In the genomic region with DNA sequence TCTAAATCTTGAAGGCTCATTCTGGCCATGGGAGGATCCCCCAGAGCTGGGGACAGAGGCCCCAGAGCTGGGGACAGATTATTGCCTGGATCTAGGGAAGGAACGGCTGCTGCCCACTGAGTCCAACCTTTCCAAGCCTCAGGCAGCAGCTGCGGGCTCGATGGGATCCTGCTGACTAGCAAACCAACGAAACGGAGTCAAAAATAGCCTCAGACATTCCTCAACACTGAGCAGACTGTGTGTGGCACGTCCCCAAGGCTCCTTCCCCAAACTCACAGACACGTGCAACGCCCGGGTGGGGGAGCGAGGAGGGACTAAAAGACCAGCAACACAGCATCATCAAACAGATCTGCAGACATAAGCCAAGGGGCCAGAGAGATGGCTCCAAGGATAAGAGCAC, we compare ENCODE assay signal across 9 mouse cellular contexts. TPM values are rescaled to one million over a fixed set of nuclear protein-coding genes. Genes with fewer than 3 reads are reported as not detected.
A peak's percentile ranks its signal among the peaks of the same experiment; 100 is the strongest.
DNase-seq lines count a peak whose midpoint lies in the region; ATAC-seq and TF ChIP-seq lines count a peak whose summit lies in the region.
"Had no signal": no experiment of that assay in that cellular context is flagged by ENCODE, and none has a peak within 500 bp of the region (broad histone marks: within the 10 kb centered on the region; RNA-seq: fewer than 3 reads in every experiment).

No protein-coding gene starts in this region.

- 60% methylated on average over 10 of the region's 10 CpGs for WGBS in limb, embryonic 14.5 days
- 81% methylated on average over 10 of the region's 10 CpGs for WGBS in limb, embryonic 10.5 days
- WGBS in heart, embryonic 16.5 days: 31% methylated on average over 10 of the region's 10 CpGs
- WGBS in intestine, embryonic 16.5 days: 61% methylated on average over 10 of the region's 10 CpGs
- 81% methylated on average over 10 of the region's 10 CpGs for WGBS in forebrain, embryonic 11.5 days

- H3K36me3 ChIP-seq in limb, embryonic 14.5 days (ENCODE audit: control insufficient read depth, insufficient read depth, low read length): no peaks in the 10 kb centered on the region
- H3K36me3 ChIP-seq in limb, embryonic 10.5 days: no peaks in the 10 kb centered on the region
- H3K36me3 ChIP-seq in heart, embryonic 16.5 days (ENCODE audit: control insufficient read depth, insufficient read depth): no peaks in the 10 kb centered on the region
- no peaks in the 10 kb centered on the region for H3K36me3 ChIP-seq in intestine, embryonic 16.5 days (ENCODE audit: control insufficient read depth, insufficient read depth, low read length)
- no peaks in the 10 kb centered on the region for H3K36me3 ChIP-seq in forebrain, embryonic 11.5 days (ENCODE audit: control insufficient read depth, insufficient read depth, low read length)

- no peaks in the 10 kb centered on the region for H3K27me3 ChIP-seq in limb, embryonic 14.5 days (ENCODE audit: control insufficient read depth, insufficient read depth, low read length)
- peaks cover 13% of the 10 kb centered on the region for H3K27me3 ChIP-seq in limb, embryonic 10.5 days (ENCODE audit: low read depth, poor library complexity, severe bottlenecking)
- peaks cover 8% of the 10 kb centered on the region for H3K27me3 ChIP-seq in heart, embryonic 16.5 days (ENCODE audit: control insufficient read depth, insufficient read depth, low read length)
- 0 out of 2 replicates have a peak, but pooled peaks cover 6% of the 10 kb centered on the region for H3K27me3 ChIP-seq in intestine, embryonic 16.5 days (replicated peaks; ENCODE audit: control insufficient read depth, insufficient read depth, low read length)
- H3K27me3 ChIP-seq in forebrain, embryonic 11.5 days (ENCODE audit: control insufficient read depth, insufficient read depth, low read length): no peaks in the 10 kb centered on the region

- peak; percentile 35; the same call in 1 of the 2 replicates for ATAC-seq in limb, embryonic 14.5 days (ENCODE audit: low FRiP score, low read depth)
- peak; percentile 54; the same call in 1 of the 2 replicates for ATAC-seq in heart, embryonic 16.5 days (replicated peaks; ENCODE audit: extremely low read depth, insufficient read depth, low FRiP score)
- ATAC-seq in intestine, embryonic 16.5 days: no peak
- no peak for ATAC-seq in forebrain, embryonic 11.5 days (replicated peaks; ENCODE audit: low FRiP score)

- no peak for TF ChIP-seq POLR2A in limb, embryonic 14.5 days (IDR thresholded peaks at IDR 0.05; ENCODE audit: borderline replicate concordance, extremely low read depth, insufficient read depth, insufficient read length)
- no peak for TF ChIP-seq POLR2A in cortical plate, adult 2 months (IDR thresholded peaks at IDR 0.05; ENCODE audit: extremely low read depth, insufficient read depth, low read length)

- H3K4me3 ChIP-seq in limb, embryonic 14.5 days (replicated peaks; ENCODE audit: low read length): no peak overlapping the region
- H3K4me3 ChIP-seq in limb, embryonic 10.5 days: no peak overlapping the region
- H3K4me3 ChIP-seq in cortical plate, adult 2 months (ENCODE audit: insufficient read depth, low read length): no peak overlapping the region
- H3K4me3 ChIP-seq in heart, embryonic 16.5 days (ENCODE audit: low read length): no peak overlapping the region
- no peak overlapping the region for H3K4me3 ChIP-seq in intestine, embryonic 16.5 days (ENCODE audit: low read length)
- no peak overlapping the region for H3K4me3 ChIP-seq in forebrain, embryonic 11.5 days (ENCODE audit: low read depth, low read length)

- TF ChIP-seq CTCF in cortical plate, adult 2 months (IDR thresholded peaks at IDR 0.05; ENCODE audit: extremely low read depth, insufficient read depth, low read length): no peak

- H3K4me2 ChIP-seq in limb, embryonic 14.5 days (replicated peaks; ENCODE audit: low read depth, low read length, severe bottlenecking): no peak overlapping the region
- H3K4me2 ChIP-seq in heart, embryonic 16.5 days (ENCODE audit: low read depth, low read length): peak overlapping the region; percentile 33; the same call in 1 of the 2 replicates
- H3K4me2 ChIP-seq in intestine, embryonic 16.5 days (ENCODE audit: low read depth, low read length): no peak overlapping the region
- no peak overlapping the region for H3K4me2 ChIP-seq in forebrain, embryonic 11.5 days (ENCODE audit: low read depth, low read length, severe bottlenecking)

- no peaks in the 10 kb centered on the region for H3K9me3 ChIP-seq in limb, embryonic 14.5 days (ENCODE audit: control insufficient read depth, low read length)
- no peaks in the 10 kb centered on the region for H3K9me3 ChIP-seq in limb, embryonic 10.5 days (replicated peaks)
- no peaks in the 10 kb centered on the region for H3K9me3 ChIP-seq in heart, embryonic 16.5 days (replicated peaks; ENCODE audit: control insufficient read depth, low read length)
- no peaks in the 10 kb centered on the region for H3K9me3 ChIP-seq in intestine, embryonic 16.5 days (ENCODE audit: control insufficient read depth, low read length)
- H3K9me3 ChIP-seq in forebrain, embryonic 11.5 days (ENCODE audit: control insufficient read depth, low read length): no peaks in the 10 kb centered on the region

- H3K27ac ChIP-seq in limb, embryonic 14.5 days (replicated peaks; ENCODE audit: low read depth, low read length): no peak overlapping the region
- no peak overlapping the region for H3K27ac ChIP-seq in limb, embryonic 10.5 days
- peak overlapping the region; percentile 73; the same call in 1 of the 2 replicates for H3K27ac ChIP-seq in cortical plate, adult 2 months (ENCODE audit: insufficient read depth, low read length)
- peak overlapping the region; percentile 79 for H3K27ac ChIP-seq in heart, embryonic 16.5 days (ENCODE audit: low read length)
- H3K27ac ChIP-seq in intestine, embryonic 16.5 days (ENCODE audit: low read length): no peak overlapping the region
- H3K27ac ChIP-seq in forebrain, embryonic 11.5 days (ENCODE audit: low read depth, low read length): no peak overlapping the region
- H3K27ac ChIP-seq: liver, embryonic 14.5 days had no signal

- peak; percentile 31 for DNase-seq in limb, embryonic 14.5 days (ENCODE audit: low spot score)
- no peak for DNase-seq in limb, embryonic 10.5 days (ENCODE audit: low spot score)
- DNase-seq in right cerebral cortex, postnatal 36 days (ENCODE audit: low spot score in 2 of 2): peak; percentile 76 to 78
- DNase-seq in forebrain, embryonic 11.5 days (ENCODE audit: low spot score): no peak

- H3K4me1 ChIP-seq in limb, embryonic 14.5 days (ENCODE audit: control insufficient read depth, insufficient read depth, low read length): no peaks in the 10 kb centered on the region
- H3K4me1 ChIP-seq in limb, embryonic 10.5 days: no peaks in the 10 kb centered on the region
- peaks cover 4% of the 10 kb centered on the region for H3K4me1 ChIP-seq in cortical plate, adult 2 months (ENCODE audit: control insufficient read depth, insufficient read depth, low read length)
- peaks cover 11% of the 10 kb centered on the region for H3K4me1 ChIP-seq in heart, embryonic 16.5 days (ENCODE audit: control insufficient read depth, insufficient read depth, low read length)
- no peaks in the 10 kb centered on the region for H3K4me1 ChIP-seq in intestine, embryonic 16.5 days (ENCODE audit: control insufficient read depth, insufficient read depth, low read length)
- H3K4me1 ChIP-seq in forebrain, embryonic 11.5 days (replicated peaks; ENCODE audit: control insufficient read depth, insufficient read depth, low read length): no peaks in the 10 kb centered on the region

- H3K9ac ChIP-seq in limb, embryonic 14.5 days (ENCODE audit: low read depth, low read length, severe bottlenecking): no peak overlapping the region
- 0 out of 2 replicates have a peak overlapping the region, but pooled peaks have one; percentile 40 for H3K9ac ChIP-seq in heart, embryonic 16.5 days (ENCODE audit: low read length)
- H3K9ac ChIP-seq in intestine, embryonic 16.5 days (ENCODE audit: low read depth, low read length): no peak overlapping the region
- H3K9ac ChIP-seq in forebrain, embryonic 11.5 days (ENCODE audit: low read length): no peak overlapping the region
- H3K9ac ChIP-seq: liver, embryonic 14.5 days had no signal

RNA-seq across cellular contexts. Expression of a gene that starts 14.1 kb away (rescaled TPM):
- 0.06 TPM in 1 of 2 replicates, not detected in the other for polyA plus RNA-seq in limb, embryonic 14.5 days (2012; rRNA removed)
- not detected in 2 replicates for polyA plus RNA-seq in limb, embryonic 14.5 days (2014; fragmentation: Nextera tagmentation; extraction: Ambion mirVana)
- not detected in 2 replicates for polyA plus RNA-seq in limb, embryonic 10.5 days (2016; fragmentation: Nextera tagmentation; extraction: Ambion mirVana)
- polyA plus RNA-seq in cortical plate, adult 2 months (2012; rRNA removed): 0.55 and 1.4 TPM in 2 replicates
- 0.29 TPM in 1 of 2 replicates, not detected in the other for polyA plus RNA-seq in heart, embryonic 16.5 days (2015; fragmentation: Nextera tagmentation; extraction: Ambion mirVana)
- 0.07 TPM in 1 of 2 replicates, not detected in the other for polyA plus RNA-seq in intestine, embryonic 16.5 days (2015; fragmentation: Nextera tagmentation; extraction: Ambion mirVana)
- polyA plus RNA-seq in forebrain, embryonic 11.5 days (2014; fragmentation: Nextera tagmentation; extraction: Ambion mirVana): not detected in 2 replicates
- polyA plus RNA-seq: kidney, embryonic 14.5 days; liver, embryonic 14.5 days had no signal

RNA-seq across cellular contexts. Expression of a gene that starts 24.3 kb away (rescaled TPM):
- 8.3 and 8.4 TPM in 2 replicates for polyA plus RNA-seq in limb, embryonic 14.5 days (2012; rRNA removed)
- polyA plus RNA-seq in limb, embryonic 14.5 days (2014; fragmentation: Nextera tagmentation; extraction: Ambion mirVana): 3.9 and 7.5 TPM in 2 replicates
- polyA plus RNA-seq in limb, embryonic 10.5 days (2016; fragmentation: Nextera tagmentation; extraction: Ambion mirVana): 2.2 and 2.5 TPM in 2 replicates
- polyA plus RNA-seq in cortical plate, adult 2 months (2012; rRNA removed): 1.3 and 1.5 TPM in 2 replicates
- 8.1 and 8.8 TPM in 2 replicates for polyA plus RNA-seq in heart, embryonic 16.5 days (2015; fragmentation: Nextera tagmentation; extraction: Ambion mirVana)
- 8.0 and 9.7 TPM in 2 replicates for polyA plus RNA-seq in intestine, embryonic 16.5 days (2015; fragmentation: Nextera tagmentation; extraction: Ambion mirVana)
- polyA plus RNA-seq in forebrain, embryonic 11.5 days (2014; fragmentation: Nextera tagmentation; extraction: Ambion mirVana): 1.1 and 1.2 TPM in 2 replicates

RNA-seq across cellular contexts. Expression of a gene that starts 38.6 kb away (rescaled TPM):
- polyA plus RNA-seq in limb, embryonic 14.5 days (2012; rRNA removed): 44.3 and 53.4 TPM in 2 replicates
- polyA plus RNA-seq in limb, embryonic 14.5 days (2014; fragmentation: Nextera tagmentation; extraction: Ambion mirVana): 21.0 and 23.2 TPM in 2 replicates
- 28.3 and 29.0 TPM in 2 replicates for polyA plus RNA-seq in limb, embryonic 10.5 days (2016; fragmentation: Nextera tagmentation; extraction: Ambion mirVana)
- 81.7 and 84.5 TPM in 2 replicates for polyA plus RNA-seq in cortical plate, adult 2 months (2012; rRNA removed)
- 18.7 and 20.5 TPM in 2 replicates for polyA plus RNA-seq in heart, embryonic 16.5 days (2015; fragmentation: Nextera tagmentation; extraction: Ambion mirVana)
- 20.4 and 22.0 TPM in 2 replicates for polyA plus RNA-seq in intestine, embryonic 16.5 days (2015; fragmentation: Nextera tagmentation; extraction: Ambion mirVana)
- 29.6 and 29.8 TPM in 2 replicates for polyA plus RNA-seq in forebrain, embryonic 11.5 days (2014; fragmentation: Nextera tagmentation; extraction: Ambion mirVana)

RNA-seq across cellular contexts. Expression of a gene that starts 43.8 kb away (rescaled TPM):
- polyA plus RNA-seq in limb, embryonic 14.5 days (2012; rRNA removed): 19.5 and 21.1 TPM in 2 replicates
- polyA plus RNA-seq in limb, embryonic 14.5 days (2014; fragmentation: Nextera tagmentation; extraction: Ambion mirVana): 1.7 and 2.1 TPM in 2 replicates
- polyA plus RNA-seq in limb, embryonic 10.5 days (2016; fragmentation: Nextera tagmentation; extraction: Ambion mirVana): 2.9 and 4.5 TPM in 2 replicates
- polyA plus RNA-seq in cortical plate, adult 2 months (2012; rRNA removed): 234 and 237 TPM in 2 replicates
- polyA plus RNA-seq in heart, embryonic 16.5 days (2015; fragmentation: Nextera tagmentation; extraction: Ambion mirVana): 1.2 and 1.3 TPM in 2 replicates
- 1.2 and 1.5 TPM in 2 replicates for polyA plus RNA-seq in intestine, embryonic 16.5 days (2015; fragmentation: Nextera tagmentation; extraction: Ambion mirVana)
- polyA plus RNA-seq in forebrain, embryonic 11.5 days (2014; fragmentation: Nextera tagmentation; extraction: Ambion mirVana): 7.1 and 8.9 TPM in 2 replicates

Comparison
In these comparisons a context has a peak if more than half of its experiments do, and no peak if none do; other contexts are left out.
1. DNase-seq: peak in limb, embryonic 14.5 days (single experiment) and right cerebral cortex, postnatal 36 days (2 of 2); none in limb, embryonic 10.5 days (single experiment) and forebrain, embryonic 11.5 days (single experiment).
2. ATAC-seq: peak in limb, embryonic 14.5 days (single experiment) and heart, embryonic 16.5 days (single experiment); none in intestine, embryonic 16.5 days (single experiment) and forebrain, embryonic 11.5 days (single experiment).
3. H3K27ac ChIP-seq: peak in cortical plate, adult 2 months (single experiment) and heart, embryonic 16.5 days (single experiment); none in limb, embryonic 14.5 days (single experiment), limb, embryonic 10.5 days (single experiment), intestine, embryonic 16.5 days (single experiment) and forebrain, embryonic 11.5 days (single experiment).